Mouse (Mus musculus): ENCODE measurements around the gene Sox2.

Gene Sox2

GRCm38 (mm10) chr3:34660542-34661290 is 10.5 kb downstream of the Sox2 start:
- DNase-seq (ENCODE audit: low spot score): no peak

- no peak for DNase-seq (ENCODE audit: low spot score)
Measured at GRCm38 (mm10) chr3:34661341-34662007, 11.3 kb downstream of the Sox2 start.

- no peak for DNase-seq (ENCODE audit: low spot score)
Measured at GRCm38 (mm10) chr3:34662008-34662711, 12.0 kb downstream of the Sox2 start.

GRCm38 (mm10) chr3:34662712-34663655 is 12.8 kb downstream of the Sox2 start:
- no peak for DNase-seq (ENCODE audit: low spot score)

GRCm38 (mm10) chr3:34663701-34664635 is 13.8 kb downstream of the Sox2 start:
- DNase-seq (ENCODE audit: low spot score): no peak

GRCm38 (mm10) chr3:34664636-34665531 is 14.7 kb downstream of the Sox2 start:
- no peak for DNase-seq (ENCODE audit: low spot score)

GRCm38 (mm10) chr3:34665751-34666665 is 15.8 kb downstream of the Sox2 start:
- DNase-seq (ENCODE audit: low spot score): no peak

- no peak for DNase-seq (ENCODE audit: low spot score)
Measured at GRCm38 (mm10) chr3:34667180-34667579, 17.0 kb downstream of the Sox2 start.

GRCm38 (mm10) chr3:34667881-34668817 is 17.9 kb downstream of the Sox2 start:
- DNase-seq (ENCODE audit: low spot score): no peak

- DNase-seq (ENCODE audit: low spot score): no peak
Measured at GRCm38 (mm10) chr3:34671024-34671660, 20.9 kb downstream of the Sox2 start.

- DNase-seq (ENCODE audit: low spot score): no peak
Measured at GRCm38 (mm10) chr3:34678840-34679239, 28.6 kb downstream of the Sox2 start.

- no peak for DNase-seq (ENCODE audit: low spot score)
Measured at GRCm38 (mm10) chr3:34679439-34679838, 29.2 kb downstream of the Sox2 start.

- DNase-seq (ENCODE audit: low spot score): no peak
Measured at GRCm38 (mm10) chr3:34679921-34680320, 29.7 kb downstream of the Sox2 start.

- no peak for DNase-seq (ENCODE audit: low spot score)
Measured at GRCm38 (mm10) chr3:34688072-34688471, 37.9 kb downstream of the Sox2 start.

GRCm38 (mm10) chr3:34691703-34692393 is 41.6 kb downstream of the Sox2 start:
- no peak for DNase-seq (ENCODE audit: low spot score)

GRCm38 (mm10) chr3:34692394-34692745 is 42.2 kb downstream of the Sox2 start:
- no peak for DNase-seq (ENCODE audit: low spot score)
